Mouse (Mus musculus): ENCODE measurements around the gene Cryzl2.

DNA sequence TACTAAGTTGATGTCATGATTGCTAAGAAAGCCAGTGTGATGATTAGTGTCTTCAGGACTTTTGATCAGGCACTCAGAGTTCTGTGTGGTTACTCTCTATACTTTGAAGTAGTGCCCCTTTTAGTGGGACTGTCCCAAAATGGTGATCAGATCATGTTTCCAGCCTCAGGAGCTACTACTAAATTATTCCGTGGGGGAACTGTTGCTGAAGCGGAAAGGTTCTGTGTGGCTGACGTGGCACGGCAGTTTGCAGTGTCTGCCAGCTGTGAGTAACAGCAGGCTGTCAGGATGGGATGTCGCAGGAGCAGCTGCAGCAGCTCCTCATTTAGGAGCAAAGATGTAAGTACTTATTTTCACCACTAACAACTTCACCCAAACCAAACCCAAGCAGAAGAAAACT is 48.1 kb downstream of the Cryzl2 start, which contains the start of gene Sec16b:
- TF ChIP-seq CTCF (IDR thresholded peaks at IDR 0.05; ENCODE audit: low read depth): no peak
- no peak for TF ChIP-seq EP300 (IDR thresholded peaks at IDR 0.05; ENCODE audit: low read depth)
